Mouse (Mus musculus) MEL (cell line): ENCODE measurements around the gene Twnk. TPM values are rescaled to one million over a fixed set of nuclear protein-coding genes. Genes with fewer than 3 reads are reported as not detected.

Experiments used
- DNase-seq: peaks from one replicate; pipeline ENCODE4 v3.0.0; 2011; ENCODE audit warnings: low read depth, low spot score
- H3K27ac ChIP-seq: 2 replicates; pipeline ENCODE4 v1.5.1; 2012; ENCODE audit warnings: low read depth, mild to moderate bottlenecking, control low read depth, low read length, moderate library complexity; ENCODE audit not compliant: control insufficient read depth
- H3K27me3 ChIP-seq, 2 experiments: fragments of 150-350 bp in 1 of 2; sonication (generic) in 1 of 2; 2 replicates each; pipeline ENCODE4 v1.6.1; 2012; ENCODE audit warnings: low read length in 2 of 2, mild to moderate bottlenecking in 2 of 2, improper control_type of control experiment in 1 of 2, moderate library complexity in 1 of 2; ENCODE audit not compliant: insufficient read depth in 2 of 2, control insufficient read depth in 1 of 2
- H3K36me3 ChIP-seq, 2 experiments: 2 replicates each; pipeline ENCODE4 v1.6.1; 2012 to 2014; ENCODE audit warnings: low read length in 2 of 2, improper control_type of control experiment in 1 of 2, inconsistent platforms in 1 of 2, mild to moderate bottlenecking in 1 of 2; ENCODE audit not compliant: insufficient read depth in 2 of 2, control insufficient read depth in 1 of 2
- H3K4me1 ChIP-seq, 2 experiments: fragments of 150-350 bp in 1 of 2; sonication (generic) in 1 of 2; 2 replicates each; pipeline ENCODE4 v1.6.1; 2012; ENCODE audit warnings: low read length in 2 of 2, improper control_type of control experiment in 1 of 2, mild to moderate bottlenecking in 1 of 2; ENCODE audit not compliant: insufficient read depth in 2 of 2, control insufficient read depth in 1 of 2
- H3K4me3 ChIP-seq, 2 experiments: fragments of 150-350 bp in 1 of 2; sonication (generic) in 1 of 2; 2 replicates each; pipeline ENCODE4 v1.5.1; 2012; ENCODE audit warnings: low read depth in 2 of 2, low read length in 2 of 2, mild to moderate bottlenecking in 2 of 2, moderate library complexity in 2 of 2, control low read depth in 1 of 2, improper control_type of control experiment in 1 of 2; ENCODE audit not compliant: control insufficient read depth in 1 of 2, insufficient read depth in 1 of 2
- H3K79me2 ChIP-seq: 2 replicates; pipeline ENCODE4 v1.6.1; 2012; ENCODE audit warnings: mild to moderate bottlenecking, low read length, moderate library complexity; ENCODE audit not compliant: control insufficient read depth, poor library complexity, insufficient read depth
- H3K9ac ChIP-seq: 2 replicates; pipeline ENCODE4 v1.6.1; 2012; ENCODE audit warnings: low read depth, mild to moderate bottlenecking, control low read depth, low read length, moderate library complexity; ENCODE audit not compliant: control insufficient read depth, poor library complexity, severe bottlenecking
- H3K9me3 ChIP-seq: fragments of 150-350 bp; sonication (generic); replicated peaks from 2 replicates; pipeline ENCODE4 v1.6.1; 2012; ENCODE audit warnings: mild to moderate bottlenecking, low read length, improper control_type of control experiment, moderate library complexity; ENCODE audit not compliant: insufficient read depth
- BHLHE40 ChIP-seq: IDR thresholded peaks from 2 replicates; pipeline ENCODE4 v1.6.1; 2012; ENCODE audit warnings: low read depth, mild to moderate bottlenecking, inconsistent platforms, low read length, improper control_type of control experiment, borderline replicate concordance
- E2F4 ChIP-seq: IDR thresholded peaks from 2 replicates; pipeline ENCODE4 v1.6.1; 2011; ENCODE audit warnings: low read depth, low read length, improper control_type of control experiment, borderline replicate concordance
- ELF1 ChIP-seq: IDR thresholded peaks from 2 replicates; pipeline ENCODE4 v1.6.1; 2014; ENCODE audit warnings: low read depth, mild to moderate bottlenecking, inconsistent platforms, low read length, improper control_type of control experiment, moderate library complexity
- EP300 ChIP-seq, 2 experiments: IDR thresholded peaks; 2 replicates each; pipeline ENCODE4 v1.6.1; 2011; ENCODE audit warnings: improper control_type of control experiment in 2 of 2, low read length in 2 of 2, low read depth in 1 of 2, mild to moderate bottlenecking in 1 of 2
- ETS1 ChIP-seq: IDR thresholded peaks from 2 replicates; pipeline ENCODE4 v1.6.1; 2012; ENCODE audit warnings: low read depth, mild to moderate bottlenecking, inconsistent platforms, low read length, improper control_type of control experiment, moderate library complexity
- GATA1 ChIP-seq: IDR thresholded peaks from 2 replicates; pipeline ENCODE4 v1.6.1; 2011; ENCODE audit warnings: low read depth, low read length, improper control_type of control experiment
- HCFC1 ChIP-seq: IDR thresholded peaks from 2 replicates; pipeline ENCODE4 v1.6.1; 2012; ENCODE audit warnings: low read depth, mild to moderate bottlenecking, inconsistent platforms, low read length, improper control_type of control experiment, moderate library complexity
- JUND ChIP-seq: IDR thresholded peaks from 2 replicates; pipeline ENCODE4 v1.6.1; 2011; ENCODE audit warnings: low read depth, mild to moderate bottlenecking, improper control_type of control experiment, low read length
- KAT2A ChIP-seq: conservative IDR thresholded peaks from 2 replicates; pipeline ENCODE4 v1.6.1; 2012; ENCODE audit warnings: low read depth, low read length, improper control_type of control experiment, inconsistent platforms
- MAX ChIP-seq: IDR thresholded peaks from 2 replicates; pipeline ENCODE4 v1.6.1; 2011; ENCODE audit warnings: low read length, improper control_type of control experiment
- MAZ ChIP-seq: IDR thresholded peaks from 2 replicates; pipeline ENCODE4 v1.6.1; 2012; ENCODE audit warnings: low read depth, mild to moderate bottlenecking, inconsistent platforms, low read length, improper control_type of control experiment
- MEF2A ChIP-seq: IDR thresholded peaks from 2 replicates; pipeline ENCODE4 v1.6.1; 2014; ENCODE audit warnings: low read depth, mild to moderate bottlenecking, inconsistent platforms, low read length, improper control_type of control experiment; ENCODE audit not compliant: poor library complexity, insufficient replicate concordance, severe bottlenecking; ENCODE audit errors: extremely low read depth
- MXI1 ChIP-seq: IDR thresholded peaks from 2 replicates; pipeline ENCODE4 v1.6.1; 2011; ENCODE audit warnings: mild to moderate bottlenecking, low read depth, low read length, improper control_type of control experiment
- MYC ChIP-seq: IDR thresholded peaks from 2 replicates; pipeline ENCODE4 v1.6.1; 2011; ENCODE audit warnings: low read depth, mild to moderate bottlenecking, low read length, improper control_type of control experiment, moderate library complexity
- NELFE ChIP-seq: IDR thresholded peaks from 2 replicates; pipeline ENCODE4 v1.6.1; 2011; ENCODE audit warnings: low read depth, low read length, improper control_type of control experiment
- NRF1 ChIP-seq: IDR thresholded peaks from 2 replicates; pipeline ENCODE4 v1.6.1; 2014; ENCODE audit warnings: low read depth, mild to moderate bottlenecking, inconsistent platforms, low read length, improper control_type of control experiment, moderate library complexity; ENCODE audit not compliant: poor library complexity, insufficient read depth, severe bottlenecking
- POLR2A ChIP-seq, 2 experiments: IDR thresholded peaks; 2 replicates each; pipeline ENCODE4 v1.6.1; 2011 to 2012; ENCODE audit warnings: low read length in 2 of 2, mild to moderate bottlenecking in 2 of 2, control low read depth in 1 of 2, improper control_type of control experiment in 1 of 2, low read depth in 1 of 2, moderate library complexity in 1 of 2; ENCODE audit not compliant: control insufficient read depth in 1 of 2, insufficient read depth in 1 of 2, poor library complexity in 1 of 2
- POLR2AphosphoS2 ChIP-seq: IDR thresholded peaks from 2 replicates; pipeline ENCODE4 v1.6.1; 2011; ENCODE audit warnings: low read length, improper control_type of control experiment
- POLR2AphosphoS5 ChIP-seq: IDR thresholded peaks from 2 replicates; pipeline ENCODE4 v1.6.1; 2012; ENCODE audit warnings: low read depth, borderline replicate concordance, mild to moderate bottlenecking, inconsistent platforms, low read length, moderate library complexity, mixed read lengths
- RCOR1 ChIP-seq: IDR thresholded peaks from 2 replicates; pipeline ENCODE4 v1.6.1; 2012; ENCODE audit warnings: low read depth, mild to moderate bottlenecking, inconsistent platforms, low read length, improper control_type of control experiment
- SIN3A ChIP-seq: IDR thresholded peaks from 2 replicates; pipeline ENCODE4 v1.6.1; 2012; ENCODE audit warnings: low read length, improper control_type of control experiment, inconsistent platforms
- SMC3 ChIP-seq: IDR thresholded peaks from 2 replicates; pipeline ENCODE4 v1.6.1; 2011; ENCODE audit warnings: low read depth, low read length, improper control_type of control experiment
- TBP ChIP-seq: IDR thresholded peaks from 2 replicates; pipeline ENCODE4 v1.8.0; 2011; ENCODE audit warnings: low read depth, low read length, improper control_type of control experiment
- TCF12 ChIP-seq: IDR thresholded peaks from 2 replicates; pipeline ENCODE4 v1.6.1; 2014; ENCODE audit warnings: low read depth, mild to moderate bottlenecking, inconsistent platforms, low read length, improper control_type of control experiment, moderate library complexity
- UBTF ChIP-seq: IDR thresholded peaks from 2 replicates; pipeline ENCODE4 v1.6.1; 2012; ENCODE audit warnings: low read depth, mild to moderate bottlenecking, inconsistent platforms, low read length, improper control_type of control experiment, moderate library complexity, borderline replicate concordance; ENCODE audit not compliant: insufficient read depth
- USF1 ChIP-seq: IDR thresholded peaks from 2 replicates; pipeline ENCODE4 v1.6.1; 2014; ENCODE audit warnings: low read depth, mild to moderate bottlenecking, inconsistent platforms, low read length, improper control_type of control experiment, moderate library complexity
- USF2 ChIP-seq, 2 experiments: IDR thresholded peaks; 2 replicates each; pipeline ENCODE4 v1.6.1; 2011 to 2012; ENCODE audit warnings: improper control_type of control experiment in 2 of 2, low read length in 2 of 2, borderline replicate concordance in 1 of 2, inconsistent platforms in 1 of 2, low read depth in 1 of 2, mild to moderate bottlenecking in 1 of 2; ENCODE audit not compliant: insufficient read depth in 1 of 2
- ZC3H11A ChIP-seq: IDR thresholded peaks from 2 replicates; pipeline ENCODE4 v1.6.1; 2012; ENCODE audit warnings: low read depth, mild to moderate bottlenecking, inconsistent platforms, low read length, improper control_type of control experiment
- ZKSCAN1 ChIP-seq: IDR thresholded peaks from 2 replicates; pipeline ENCODE4 v1.6.1; 2012; ENCODE audit warnings: low read depth, mild to moderate bottlenecking, inconsistent platforms, low read length, improper control_type of control experiment, moderate library complexity
- ZMIZ1 ChIP-seq: IDR thresholded peaks from 2 replicates; pipeline ENCODE4 v1.6.1; 2012; ENCODE audit warnings: low read depth, mild to moderate bottlenecking, inconsistent platforms, low read length, improper control_type of control experiment, moderate library complexity
- ZNF384 ChIP-seq: IDR thresholded peaks from 2 replicates; pipeline ENCODE4 v1.6.1; 2012; ENCODE audit warnings: low read depth, mild to moderate bottlenecking, inconsistent platforms, low read length, improper control_type of control experiment
- polyA plus RNA-seq, 2 experiments: library from polyadenylated mRNA; stranded (reverse) in 1 of 2; unstranded in 1 of 2; fragments of >175 nt in 1 of 2; fragments of >200 nt in 1 of 2; gene quantifications; 2 replicates each; pipeline versions ENCODE4 v1.2.1 to v1.2.4; 2012; ENCODE audit warnings: low replicate concordance in 2 of 2, low read depth in 1 of 2; ENCODE audit not compliant: insufficient read length in 2 of 2, insufficient read depth in 1 of 2, missing spikeins in 1 of 2
- total RNA-seq: library from RNA; depleted of rRNA; stranded (reverse); fragments of 300-350 nt; gene quantifications from 2 replicates; pipeline ENCODE4 v1.2.3, GENCODE M21; 2012

The Twnk gene
- total and polyA plus RNA-seq, 3 experiments = 37.5 to 55.6 TPM; not detected in 1

DNA sequence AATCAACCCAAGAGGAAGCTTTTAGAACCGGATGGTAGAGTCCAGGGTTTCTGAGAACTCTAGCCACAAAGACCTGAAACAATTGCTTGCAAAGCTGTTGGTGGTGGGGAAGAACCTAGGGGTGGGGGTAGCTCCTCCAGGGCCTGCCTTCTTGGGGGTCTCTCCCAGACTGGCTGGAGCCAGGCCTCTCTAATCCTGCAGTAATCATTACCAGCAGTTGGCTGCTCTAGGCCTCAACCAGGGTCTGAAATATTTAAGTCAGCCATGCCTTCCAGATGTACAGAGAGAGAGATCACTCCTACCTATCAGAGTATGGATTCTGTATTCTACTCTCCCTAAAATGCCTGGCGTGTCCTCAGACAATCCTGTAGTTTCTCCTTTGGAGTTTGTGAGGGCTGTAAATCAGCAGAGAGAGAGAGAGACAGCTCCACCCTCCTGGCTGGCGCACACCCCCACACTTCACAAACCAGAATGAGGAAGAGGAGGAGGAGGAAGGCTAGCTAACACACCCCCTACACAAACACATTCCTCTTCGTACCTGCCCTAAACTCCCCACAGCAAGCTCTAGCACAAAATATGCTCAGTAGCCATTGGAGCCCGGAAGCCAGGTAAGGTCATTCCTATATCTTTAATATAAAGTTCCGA, 8.2 kb downstream of the Twnk start (continued):
- 0 out of 2 replicates have a peak, but pooled peaks have one; percentile 29 for TF ChIP-seq MYC
- TF ChIP-seq MEF2A = no peak

DNA sequence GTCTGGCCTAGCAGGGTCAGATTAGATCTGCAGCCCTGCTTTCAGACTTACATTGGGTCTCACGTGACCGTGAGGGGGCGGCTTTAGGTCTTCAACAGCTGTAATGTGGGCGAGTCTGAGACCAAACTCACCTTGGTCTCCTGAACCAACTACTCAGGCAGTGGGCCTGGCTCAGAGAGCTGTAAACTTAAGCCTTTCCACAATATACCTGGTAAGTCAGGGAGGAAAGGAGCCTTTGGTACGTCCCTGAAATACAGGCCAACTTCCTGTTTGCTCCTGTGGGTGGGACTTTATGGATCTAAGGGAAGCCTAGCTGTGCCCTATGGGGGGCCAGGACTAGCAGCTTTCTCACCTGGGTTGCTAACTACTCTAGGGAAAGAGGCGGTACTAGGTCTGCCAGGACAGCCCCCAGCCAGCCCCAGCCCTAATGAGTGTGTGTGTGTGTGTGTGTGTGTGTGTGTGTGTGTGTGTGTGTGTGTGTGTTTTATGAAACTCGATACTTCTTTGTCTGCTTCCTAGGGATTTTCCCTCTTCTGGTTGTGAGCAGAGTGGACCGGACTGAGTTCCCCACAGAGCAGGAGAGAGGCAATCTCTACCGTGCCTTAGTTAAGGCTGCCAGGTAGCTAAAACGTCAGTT, 9.0 kb downstream of the Twnk start, which contains the start of gene Lzts2:
Gene Lzts2, plus strand, starts transcription at position 80 of the 637 bp plus-strand sequence.
- Histone ChIP-seq H3K4me1 (peaks cover 6 to 12% of the 10 kb centered on the region in 2 experiments), H3K36me3 (peaks cover 0 to 7% of the 10 kb centered on the region in 2 experiments; a peak in 2 of 4 replicates), H3K27ac (peak within 1 kb of the TSS; percentile 75), H3K9ac (peak within 1 kb of the TSS; percentile 63), H3K9me3 (no peaks in the 10 kb centered on the region), H3K27me3 (no peaks in the 10 kb centered on the region), H3K4me3 (peak within 1 kb of the TSS; percentile 69 to 93), H3K79me2 (no peaks in the 10 kb centered on the region; the same call in 1 of the 2 replicates)
- DNase-seq = peak; percentile 82
- TF ChIP-seq HCFC1 (no peak; the same call in 1 of the 2 replicates), NRF1 (no peak), KAT2A (no peak), ZMIZ1 (no peak), SIN3A (peak; percentile 47), USF1 (peak; percentile 96), RCOR1 (no peak; the same call in 1 of the 2 replicates), POLR2AphosphoS2 (no peak; the same call in 1 of the 2 replicates), POLR2A (IDR thresholded peaks at IDR 0.05; ENCODE audit: control insufficient read depth in 1 of 2, insufficient read depth in 1 of 2, low read depth in 1 of 2, low read length in 2 of 2, poor library complexity in 1 of 2) (0 out of 4 replicates have a peak, but pooled peaks of 1 of the 2 experiments have one; percentile 13), POLR2AphosphoS5 (no peak), NELFE (no peak), ELF1 (peak; percentile 48; the same call in 1 of the 2 replicates), MEF2A (no peak), ETS1 (peak; percentile 69), UBTF (no peak), ZNF384 (no peak), JUND (no peak), MXI1 (no peak; the same call in 1 of the 2 replicates), TBP (no peak), E2F4 (no peak), ZKSCAN1 (no peak), TCF12 (peak; percentile 17; the same call in 1 of the 2 replicates), EP300 (IDR thresholded peaks at IDR 0.05; ENCODE audit: low read depth in 1 of 2, low read length in 2 of 2) (no peak), BHLHE40 (peak; percentile 95), MYC (no peak), USF2 (IDR thresholded peaks at IDR 0.05; ENCODE audit: borderline replicate concordance in 1 of 2, insufficient read depth in 1 of 2, low read depth in 1 of 2, low read length in 2 of 2) (peak in 1 of 2 experiments; percentile 76; a peak in 2 of 4 replicates), ZC3H11A (no peak), MAZ (no peak; the same call in 1 of the 2 replicates), GATA1 (0 out of 2 replicates have a peak, but pooled peaks have one; percentile 42), MAX (peak; percentile 39; the same call in 1 of the 2 replicates), SMC3 (no peak)
